Mouse (Mus musculus): ENCODE measurements around the gene Sost.

DNA sequence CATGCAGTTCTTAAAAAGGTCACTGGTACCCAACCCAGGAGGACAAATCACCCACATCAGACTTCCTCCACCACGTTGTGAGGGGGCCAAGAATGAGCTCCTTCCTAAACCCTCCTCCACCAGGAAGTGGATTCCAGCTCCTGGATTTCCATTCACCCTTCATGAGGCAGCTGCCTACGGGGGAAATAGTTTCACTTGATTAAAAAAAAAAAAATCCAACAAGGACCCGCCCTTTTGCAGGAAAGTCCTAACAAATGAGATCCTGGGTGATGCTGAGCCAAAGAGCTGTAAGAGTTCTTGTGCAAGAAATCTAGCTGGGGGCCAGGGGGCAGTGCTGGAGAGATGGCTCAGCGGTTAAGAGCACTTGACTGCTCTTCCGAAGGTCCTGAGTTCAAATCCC is 31.4 kb upstream of the Sost start:
- TF ChIP-seq CTCF (IDR thresholded peaks at IDR 0.05; ENCODE audit: low read depth) (no peak), EP300 (optimal IDR thresholded peaks at IDR 0.05) (no peak)

Data from stomach, postnatal 0 days (tissue).